Mouse (Mus musculus) heart, postnatal 14 days (tissue): Measurements from ENCODE around the gene Asic2. TPM values are rescaled to one million over a fixed set of nuclear protein-coding genes. Genes with fewer than 3 reads are reported as not detected.

Experiments
- DNase-seq, 2 experiments: peaks; one replicate each; pipeline ENCODE4 v3.0.0; 2021 to 2022
- intact Hi-C: fragments of 180-260 bp; cut with DNase I; formaldehyde crosslinking; loops from one replicate; pipeline ENCODE4 v1.15.1; 2025
- total RNA-seq, 2 experiments: library from RNA; stranded (reverse); gene quantifications; 2 replicates each; pipeline ENCODE4 v1.2.3; 2021

Asic2 gene
- total RNA-seq, 2 experiments from 2014 or later: not detected

DNA sequence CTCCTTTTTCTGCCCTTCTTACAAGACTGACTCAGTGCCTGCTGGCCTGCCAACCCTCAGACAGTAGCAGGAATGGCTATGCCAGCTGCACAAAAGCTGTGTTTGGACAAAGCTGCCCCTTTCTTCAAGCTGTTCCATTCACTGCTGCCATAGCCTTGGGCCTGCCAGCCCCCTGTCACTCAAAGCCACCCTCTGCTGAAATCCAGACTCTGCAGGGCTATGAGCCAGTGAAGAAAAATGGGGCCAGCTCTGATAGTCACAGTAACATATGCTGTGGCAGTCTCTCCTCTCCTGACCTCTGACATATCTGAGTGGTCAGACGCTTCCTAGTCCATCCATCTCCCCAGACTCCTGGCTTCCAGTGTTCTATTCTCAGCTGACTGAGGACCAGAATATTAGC is 200.5 kb downstream of the Asic2 start:
- peak in 1 of 2 experiments; percentile 17 for DNase-seq
- intact Hi-C loops: no loop called here

DNA sequence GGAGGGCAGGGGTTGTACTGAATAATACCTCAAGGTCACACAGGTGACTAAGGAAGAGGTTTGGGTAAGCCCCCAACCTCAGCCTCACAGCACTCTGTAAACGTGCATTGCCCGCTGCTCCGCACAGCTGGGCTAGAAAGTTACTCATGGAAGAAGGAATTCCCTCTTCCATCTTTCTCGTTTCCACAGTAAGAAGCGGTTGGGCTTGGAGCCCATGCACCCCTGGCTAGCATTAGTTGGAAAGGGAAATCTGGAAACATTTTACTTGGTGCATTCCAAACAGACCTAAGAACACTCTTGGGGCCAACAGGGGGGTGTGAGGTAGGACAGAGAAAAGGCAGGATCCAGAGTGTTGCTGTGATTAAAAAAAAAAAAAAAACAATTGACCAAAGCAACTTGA is 203.0 kb downstream of the Asic2 start:
- intact Hi-C loops: no loop called here
- DNase-seq: no peak

DNA sequence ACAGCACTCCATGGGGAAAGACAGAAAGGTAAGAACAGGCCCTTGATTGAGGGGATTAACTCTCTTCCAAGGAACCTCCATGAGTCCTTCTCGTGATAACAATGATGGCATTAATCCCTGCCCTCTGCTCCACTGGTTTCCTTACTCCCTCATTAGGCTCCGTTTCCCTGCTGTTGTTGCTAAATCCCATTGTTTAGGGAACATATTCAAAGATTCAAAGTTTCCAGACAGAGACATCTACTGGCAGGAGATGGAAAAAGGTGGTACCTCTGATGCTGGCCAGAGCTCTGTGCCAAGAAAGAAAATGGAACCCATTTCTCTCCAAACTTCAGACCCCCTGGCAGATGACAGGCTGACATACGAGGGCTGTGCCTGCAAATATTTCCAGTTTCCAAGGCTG is 203.5 kb downstream of the Asic2 start:
- intact Hi-C loops: no loop called here

DNA sequence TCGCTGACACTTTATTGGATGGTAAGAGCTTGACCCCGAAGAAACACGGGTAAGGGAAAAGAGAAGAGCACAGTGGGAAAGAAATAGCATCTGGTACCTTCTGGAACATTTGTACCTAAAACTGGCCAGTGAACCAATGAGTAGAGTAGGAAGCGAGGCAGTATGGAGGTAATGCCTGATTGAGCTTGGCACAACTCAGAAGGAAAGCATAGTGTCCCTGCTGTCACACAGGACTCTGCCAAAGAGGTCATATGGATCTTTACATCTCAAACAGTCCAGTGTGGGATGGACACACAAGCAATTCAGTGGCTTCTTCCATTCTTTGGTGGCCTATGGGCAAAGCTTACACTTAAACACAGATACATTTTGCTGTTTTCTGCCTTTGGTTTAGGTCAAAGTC is 211.0 kb downstream of the Asic2 start:
- intact Hi-C loops: no loop called here
- DNase-seq: no peak

More for the DNA sequence above, 203.5 kb downstream of the Asic2 start:
- DNase-seq: no peak

DNA sequence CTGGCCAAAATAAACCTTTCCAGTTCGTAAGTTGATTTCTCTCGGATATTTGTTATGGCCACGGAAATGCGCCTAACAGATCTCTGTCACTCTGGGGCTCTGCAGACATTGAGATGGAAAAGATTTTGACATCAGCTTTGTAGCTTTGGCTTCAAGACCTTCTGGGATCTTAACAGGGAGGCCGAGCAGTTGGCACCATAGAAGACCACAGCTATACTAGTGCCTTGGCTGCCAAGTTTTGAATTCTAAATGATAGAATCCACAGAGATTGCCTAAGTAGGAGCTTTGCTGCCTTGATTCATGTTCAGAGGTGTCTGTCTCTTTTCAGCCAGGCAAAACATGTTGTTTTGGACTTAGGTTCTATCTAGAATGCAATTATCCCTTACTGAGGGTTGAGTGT is 217.4 kb downstream of the Asic2 start:
- intact Hi-C loops: no loop called here
- no peak for DNase-seq

DNA sequence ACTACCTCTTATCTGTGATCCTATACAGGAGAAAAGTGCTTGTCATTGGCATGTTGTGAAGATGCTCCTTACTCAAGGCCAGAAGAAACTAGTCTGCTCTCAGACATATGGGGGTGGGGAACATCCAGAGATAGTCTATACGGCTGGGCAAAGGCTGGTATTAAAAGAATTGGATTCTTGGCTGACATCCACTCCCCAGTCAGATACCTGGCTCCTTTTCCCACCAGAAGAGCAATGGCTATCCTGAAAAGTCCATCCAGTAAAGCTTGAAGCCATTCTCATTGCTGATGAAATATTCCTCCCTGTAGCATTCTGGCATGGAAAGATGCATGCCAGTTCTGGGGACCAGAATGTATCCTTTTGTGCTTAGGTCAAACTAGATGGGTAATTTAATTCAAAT is 218.2 kb downstream of the Asic2 start:
- intact Hi-C loops: no loop called here
- DNase-seq: no peak

DNA sequence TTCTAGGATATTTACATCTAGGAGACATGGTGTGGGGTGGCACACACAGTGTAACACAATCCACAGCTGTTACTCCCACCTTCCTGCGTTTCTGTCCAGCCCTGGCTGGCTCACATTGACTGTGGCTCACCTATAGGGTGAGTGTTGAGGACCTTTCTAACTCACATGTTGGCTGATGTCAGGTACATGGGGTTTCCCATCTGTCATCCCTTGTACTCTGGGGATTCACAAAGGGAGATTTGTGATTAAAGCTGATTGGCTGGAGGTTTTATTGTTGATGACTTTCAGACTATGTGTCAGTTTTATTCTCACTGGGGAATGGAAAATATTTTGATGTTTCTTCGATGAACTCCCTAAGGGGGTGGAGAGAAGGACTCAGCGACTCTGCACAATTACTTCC is 229.3 kb downstream of the Asic2 start:
- no peak for DNase-seq
- intact Hi-C loops: no loop called here

DNA sequence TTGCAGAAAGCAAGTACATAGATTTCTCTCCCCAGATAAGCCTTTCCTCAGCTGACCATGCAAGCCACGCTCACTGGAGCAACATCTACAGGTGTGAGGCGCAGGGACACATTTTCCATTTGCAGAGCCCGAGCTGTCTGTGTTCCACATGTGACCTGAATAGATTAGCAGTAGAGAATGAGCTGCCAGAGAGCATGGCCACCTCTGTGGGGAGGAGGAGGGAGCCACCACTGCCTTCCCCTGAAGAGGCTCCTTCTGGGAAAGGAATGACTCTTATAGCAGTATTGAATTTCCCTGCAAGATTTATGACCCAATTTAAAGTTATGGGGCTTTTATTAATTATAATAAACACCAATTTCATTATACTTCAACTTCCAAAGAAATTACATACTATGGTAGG is 230.5 kb downstream of the Asic2 start:
- intact Hi-C loops: no loop called here
- no peak for DNase-seq

DNA sequence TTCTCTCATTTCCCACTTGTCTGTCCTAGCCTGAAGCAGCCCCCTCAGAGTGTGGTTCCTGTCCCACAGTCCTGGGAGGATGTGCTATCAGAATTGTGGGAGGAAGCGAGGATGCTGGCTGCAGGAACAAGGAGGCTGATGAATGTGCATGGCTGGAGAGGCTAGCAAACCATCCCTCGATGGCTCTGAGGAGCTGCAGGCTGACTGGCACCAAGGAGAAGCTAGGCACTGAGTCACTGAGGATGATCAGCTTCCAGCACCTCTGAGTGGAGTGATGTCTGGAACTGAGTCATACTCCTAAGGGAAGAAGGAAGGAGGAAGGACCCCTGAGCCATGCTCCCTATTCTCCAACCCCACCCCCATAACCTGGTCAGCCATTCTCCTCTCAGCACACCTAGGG is 246.2 kb downstream of the Asic2 start:
- no peak for DNase-seq
- intact Hi-C loops: no loop called here

DNA sequence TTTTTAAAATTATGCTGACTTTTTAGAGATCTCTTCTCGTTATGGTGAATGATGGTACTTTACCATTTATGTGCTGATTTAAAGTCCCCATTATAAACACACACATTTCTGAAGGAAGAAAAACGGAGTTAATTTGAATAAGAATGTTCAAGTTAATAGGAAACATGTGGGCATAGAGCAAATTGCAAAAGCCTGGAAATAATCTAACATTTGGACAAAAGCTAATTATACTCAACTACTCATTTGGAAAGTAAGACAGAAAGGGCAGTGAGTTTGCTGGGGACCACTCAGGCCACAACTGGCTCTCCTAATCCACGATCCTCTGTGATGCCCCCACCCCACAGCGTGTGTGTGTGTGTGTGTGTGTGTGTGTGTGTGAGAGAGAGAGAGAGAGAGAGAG is 253.5 kb downstream of the Asic2 start:
- DNase-seq: no peak
- intact Hi-C loops: no loop called here

DNA sequence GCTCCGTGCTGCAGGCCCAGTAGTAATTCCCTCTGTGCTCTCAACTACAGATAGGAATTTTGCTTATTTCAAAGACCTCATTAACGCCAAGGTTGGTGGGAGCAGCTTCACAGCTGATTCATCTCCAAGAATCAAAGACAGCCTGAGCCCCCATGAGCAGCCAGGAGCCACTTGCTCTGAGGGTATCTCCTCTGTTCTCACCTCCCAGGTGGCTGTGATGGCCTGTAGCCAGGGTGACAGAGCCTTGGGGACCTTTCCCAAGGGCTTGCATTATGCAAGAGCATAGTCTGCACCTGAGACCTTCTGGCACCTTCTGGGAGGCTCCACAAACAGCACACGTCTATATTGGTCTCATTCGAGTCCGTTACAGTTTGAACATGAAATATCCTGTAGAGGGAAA is 261.3 kb downstream of the Asic2 start:
- intact Hi-C loops: no loop called here
- no peak for DNase-seq

DNA sequence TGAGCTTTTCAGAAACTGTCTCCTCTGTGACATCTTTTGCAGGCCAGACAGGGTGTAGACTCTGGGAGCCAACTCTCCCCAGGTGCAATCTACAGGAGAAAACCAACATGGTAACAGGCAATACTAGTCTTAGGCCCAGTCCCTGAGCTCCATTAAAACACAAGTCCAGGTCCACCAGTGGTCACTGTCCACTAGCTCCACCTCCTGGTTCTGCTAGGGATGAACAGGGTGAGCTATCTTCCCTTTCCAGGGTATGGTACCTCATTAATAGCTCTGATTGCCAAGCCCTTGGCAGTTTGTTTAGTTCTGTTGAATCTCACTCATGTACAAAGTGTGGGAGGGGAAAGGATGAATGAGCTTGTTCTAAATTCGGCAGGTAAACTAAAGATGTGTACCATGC is 270.2 kb downstream of the Asic2 start:
- intact Hi-C loops: no loop called here
- DNase-seq: peak in 1 of 2 experiments; percentile 3

DNA sequence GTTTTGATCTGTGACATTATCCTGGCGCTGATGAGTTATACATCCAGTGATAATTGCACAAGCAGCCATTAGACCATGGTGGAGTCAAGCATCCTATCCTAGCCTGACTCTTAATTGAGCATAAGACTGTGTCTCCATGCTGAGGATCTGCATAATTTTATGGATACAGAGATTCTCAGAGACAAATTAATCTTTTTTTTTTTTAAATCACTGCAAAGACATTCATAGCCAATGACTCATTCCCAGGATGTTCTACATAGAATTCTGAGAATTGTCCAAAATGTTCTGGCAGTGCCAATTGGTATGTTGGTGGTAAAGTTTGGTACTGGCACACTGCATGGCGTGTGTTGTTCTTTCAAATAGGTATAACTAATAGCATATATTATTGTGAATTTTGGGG is 272.8 kb downstream of the Asic2 start:
- no peak for DNase-seq
- intact Hi-C loops: no loop called here

DNA sequence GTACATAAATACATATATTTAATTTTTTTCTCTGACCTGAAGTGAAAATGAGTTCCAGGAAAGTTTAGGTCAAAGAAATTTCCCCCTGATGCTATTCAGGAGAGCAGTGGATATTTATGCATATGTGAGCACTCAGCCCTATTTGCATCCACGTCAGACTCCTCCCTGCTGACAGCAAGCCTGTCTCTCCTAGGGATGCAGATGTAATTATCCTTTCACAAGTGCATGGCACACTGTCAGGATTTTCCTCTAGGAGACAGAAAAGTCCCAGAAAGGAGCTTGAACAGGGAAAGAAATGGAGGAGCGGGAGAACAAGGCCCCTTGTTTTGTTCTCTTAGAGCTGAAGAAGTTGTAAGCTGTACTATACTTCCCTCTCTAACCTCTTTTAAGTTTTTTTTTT is 287.7 kb downstream of the Asic2 start:
- intact Hi-C loops: no loop called here
- no peak for DNase-seq

DNA sequence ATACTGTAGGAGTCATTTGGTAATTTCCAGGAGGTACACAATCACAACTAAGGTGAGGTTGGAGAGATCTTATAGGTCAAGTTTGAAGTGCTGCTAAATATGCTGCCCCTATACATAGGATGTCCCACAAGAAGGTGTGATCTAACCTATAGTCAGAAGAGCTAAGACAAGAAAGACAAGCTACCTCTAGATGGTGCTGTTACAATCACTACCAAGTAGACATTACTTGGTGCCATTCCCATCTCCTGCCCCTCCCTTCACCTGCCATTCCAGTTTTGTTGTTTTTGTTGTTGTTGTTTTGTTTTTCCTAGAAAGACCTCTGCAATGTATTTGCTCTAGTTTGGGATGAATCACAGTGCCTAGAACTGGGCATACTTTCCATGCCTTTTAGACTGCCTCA is 296.5 kb downstream of the Asic2 start:
- no peak for DNase-seq
- intact Hi-C loops: no loop called here

DNA sequence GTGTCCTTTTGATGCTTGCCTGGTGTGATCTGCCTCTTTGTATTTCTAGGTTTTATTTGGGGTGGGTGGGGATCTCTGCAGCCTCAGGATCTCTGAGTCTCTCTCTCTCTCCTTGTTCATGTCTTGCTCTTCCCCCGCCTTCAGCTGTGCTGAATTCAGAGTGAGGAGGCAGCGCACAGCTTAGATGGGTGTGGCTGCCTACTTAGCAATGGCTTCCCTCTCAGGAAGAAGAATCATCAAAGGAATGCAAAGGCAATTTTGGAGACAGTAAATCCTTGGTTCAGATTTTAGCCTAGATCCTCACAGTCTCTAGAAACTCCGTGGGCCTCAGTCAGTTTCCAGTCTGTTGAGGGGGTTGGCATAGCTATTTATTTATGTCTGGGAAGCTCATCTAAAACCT is 297.8 kb downstream of the Asic2 start:
- no peak for DNase-seq
- intact Hi-C loops: no loop called here

DNA sequence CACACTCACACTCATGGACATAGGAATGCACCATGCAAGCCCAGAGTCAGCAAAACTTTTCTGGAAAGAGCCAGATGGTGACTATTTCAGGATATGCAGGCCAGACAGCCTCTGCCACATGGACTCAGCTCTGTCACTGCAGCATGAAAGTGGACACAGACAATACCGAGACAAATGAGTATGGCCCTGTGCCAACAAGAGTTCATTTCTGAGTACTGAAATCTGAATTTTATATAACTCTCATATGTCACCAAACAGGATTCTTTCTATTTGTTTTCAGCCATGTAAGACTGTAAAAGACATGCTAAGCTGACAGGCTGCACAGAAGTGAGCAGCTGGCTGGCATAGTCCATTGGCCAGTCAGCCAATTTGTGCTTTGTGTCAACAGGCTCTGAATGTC is 309.4 kb downstream of the Asic2 start:
- DNase-seq: no peak
- intact Hi-C loops: no loop called here

DNA sequence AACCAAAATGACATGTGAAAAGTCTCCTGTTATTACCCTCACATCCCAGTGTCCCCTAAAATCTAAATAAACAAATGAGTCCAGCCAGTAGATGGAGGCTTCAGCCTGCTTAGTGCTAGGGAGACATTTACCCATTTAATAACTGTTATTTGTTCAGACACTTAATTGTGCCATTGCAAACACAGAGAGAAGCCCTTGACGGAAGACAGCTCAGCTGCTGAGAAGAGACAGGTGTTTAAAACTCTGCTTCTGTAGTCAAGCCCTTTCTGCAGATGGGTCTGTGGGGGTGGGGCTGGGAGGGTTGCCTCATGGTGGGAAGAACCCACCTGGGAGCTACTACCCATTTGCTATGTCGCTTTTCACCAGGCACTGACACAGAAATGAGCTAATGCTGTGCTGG is 311.1 kb downstream of the Asic2 start:
- no peak for DNase-seq
- intact Hi-C loops: no loop called here

DNA sequence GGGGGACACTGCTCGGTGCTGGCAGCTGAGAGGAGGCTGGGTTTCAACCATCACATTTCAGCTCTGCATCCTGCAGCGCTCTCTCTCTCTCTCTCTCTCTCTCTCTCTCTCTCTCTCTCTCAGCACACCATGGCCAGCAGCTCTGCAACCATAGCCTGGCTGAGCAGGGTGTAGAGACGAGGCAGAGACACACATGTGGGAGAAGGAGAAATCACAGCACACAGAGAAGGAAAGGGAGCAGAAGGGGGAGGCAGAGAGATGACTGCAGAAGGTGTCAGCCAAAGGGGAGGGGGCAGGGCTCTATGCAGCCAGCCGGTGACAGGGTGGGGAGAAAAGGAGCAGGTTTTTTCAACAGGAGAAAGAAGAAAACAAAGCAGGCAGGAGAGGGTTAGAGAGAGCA is 320.4 kb downstream of the Asic2 start:
- intact Hi-C loops: no loop called here

DNA sequence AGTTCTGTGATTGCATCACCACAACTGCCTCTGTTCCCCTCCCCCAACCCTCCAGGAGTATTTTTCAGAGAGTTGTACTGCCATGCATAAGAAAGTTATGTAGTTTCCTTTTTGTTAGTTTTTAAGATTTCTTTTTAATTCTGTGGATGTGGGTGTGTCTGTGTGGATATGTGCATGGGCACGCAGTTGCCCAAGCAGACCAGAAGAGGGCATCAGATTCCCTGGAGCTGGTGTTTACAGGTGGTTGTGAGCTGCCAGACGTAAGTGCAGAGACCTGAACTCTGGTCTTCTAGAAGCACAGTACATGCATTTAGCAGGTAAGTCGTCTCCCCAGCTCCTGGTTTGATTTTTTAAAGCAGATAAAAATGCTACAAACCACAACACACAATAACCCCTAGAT is 322.7 kb downstream of the Asic2 start:
- intact Hi-C loops: no loop called here
- no peak for DNase-seq

More for the DNA sequence above, 320.4 kb downstream of the Asic2 start:
- DNase-seq: no peak

DNA sequence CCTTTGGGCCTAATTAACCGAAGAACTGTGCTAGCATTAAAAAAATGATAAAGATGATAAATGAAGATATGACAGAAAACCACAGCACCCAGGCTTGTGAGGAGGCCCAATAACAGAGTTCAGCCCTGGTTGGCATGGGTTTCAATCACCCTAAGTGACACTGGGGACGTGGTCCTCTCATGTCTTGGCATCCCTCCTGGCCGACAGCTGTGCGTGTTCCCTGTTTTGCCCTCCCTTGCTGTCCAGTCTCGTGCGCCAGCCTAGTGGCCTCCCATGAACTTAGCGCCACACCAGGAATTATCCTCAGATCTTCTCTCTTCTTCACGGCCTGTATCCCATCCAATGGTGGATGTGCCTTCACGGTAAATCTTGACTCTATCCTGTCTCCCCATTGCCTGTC is 331.9 kb downstream of the Asic2 start:
- intact Hi-C loops: loop anchor here (5.0 to 10.0 kb wide), 2 partner anchors 346 to 538 kb away; no protein-coding TSS in a partner anchor
- DNase-seq: no peak

DNA sequence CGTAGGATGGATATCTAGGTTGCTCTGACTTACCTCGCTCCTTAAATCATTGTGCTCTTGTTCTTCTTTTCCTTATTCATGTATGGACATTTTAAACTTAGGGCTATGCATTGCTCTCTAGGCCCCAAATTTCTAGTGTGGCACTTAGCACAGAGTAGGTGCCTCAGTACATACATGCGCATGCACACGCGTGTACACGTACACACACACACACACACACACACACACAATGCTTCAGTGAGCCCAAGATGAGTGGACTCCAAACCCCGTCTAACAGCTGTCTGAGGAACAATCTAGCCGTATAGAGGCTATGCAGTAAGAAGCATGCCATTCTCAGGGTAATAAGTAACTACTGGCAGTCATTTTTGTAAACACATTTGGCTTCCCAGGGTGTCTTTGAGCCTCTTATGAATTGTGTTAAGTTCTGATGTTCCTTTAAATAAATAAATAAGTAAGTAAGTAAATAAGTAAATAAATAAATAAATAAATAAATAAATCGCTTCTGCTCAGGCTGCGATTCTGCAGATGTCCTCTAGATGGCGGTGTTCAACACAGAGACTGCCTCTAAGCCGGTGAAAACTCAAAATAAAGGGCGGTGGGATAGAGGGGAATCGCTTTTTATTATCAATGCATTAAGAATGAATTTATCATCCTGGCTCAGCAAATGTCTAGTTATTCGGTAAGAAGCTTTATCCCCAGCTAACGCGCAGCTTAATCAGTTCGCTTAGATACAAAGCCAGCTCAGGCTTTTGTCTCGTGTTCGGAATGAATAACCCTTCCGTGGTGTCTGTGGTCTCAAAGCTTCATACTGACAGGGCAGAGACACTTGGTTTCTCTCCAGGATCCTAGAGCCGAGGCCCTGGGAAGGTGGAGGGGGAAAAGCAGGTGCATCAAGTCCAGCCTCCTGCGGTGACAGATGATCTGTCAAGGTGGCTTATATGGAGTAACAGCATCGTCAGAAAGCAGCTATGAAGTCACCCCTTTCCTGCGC is 333.6 kb downstream of the Asic2 start:
- DNase-seq: peak; percentile 34 to 59
- intact Hi-C loops: loop anchor here (5.0 to 10.0 kb wide), 2 partner anchors 348 to 540 kb away; no protein-coding TSS in a partner anchor
